Mouse (Mus musculus) B cell, adult 62 days (primary cell): ENCODE measurements around the gene March1. TPM values are rescaled to one million over a fixed set of nuclear protein-coding genes. Genes with fewer than 3 reads are reported as not detected.

Experiments used
- total RNA-seq: library from RNA; stranded (reverse); gene quantifications from 4 replicates; pipeline ENCODE4 v1.2.4, GENCODE M21; 2023

Gene March1
- 150 to 170 TPM (median 161 TPM) in 4 replicates for total RNA-seq

GRCm38 (mm10) chr8:65617871-65618751 is at the start of gene March1:
Gene March1 (plus strand): TSS chr8:65617900.

DNA sequence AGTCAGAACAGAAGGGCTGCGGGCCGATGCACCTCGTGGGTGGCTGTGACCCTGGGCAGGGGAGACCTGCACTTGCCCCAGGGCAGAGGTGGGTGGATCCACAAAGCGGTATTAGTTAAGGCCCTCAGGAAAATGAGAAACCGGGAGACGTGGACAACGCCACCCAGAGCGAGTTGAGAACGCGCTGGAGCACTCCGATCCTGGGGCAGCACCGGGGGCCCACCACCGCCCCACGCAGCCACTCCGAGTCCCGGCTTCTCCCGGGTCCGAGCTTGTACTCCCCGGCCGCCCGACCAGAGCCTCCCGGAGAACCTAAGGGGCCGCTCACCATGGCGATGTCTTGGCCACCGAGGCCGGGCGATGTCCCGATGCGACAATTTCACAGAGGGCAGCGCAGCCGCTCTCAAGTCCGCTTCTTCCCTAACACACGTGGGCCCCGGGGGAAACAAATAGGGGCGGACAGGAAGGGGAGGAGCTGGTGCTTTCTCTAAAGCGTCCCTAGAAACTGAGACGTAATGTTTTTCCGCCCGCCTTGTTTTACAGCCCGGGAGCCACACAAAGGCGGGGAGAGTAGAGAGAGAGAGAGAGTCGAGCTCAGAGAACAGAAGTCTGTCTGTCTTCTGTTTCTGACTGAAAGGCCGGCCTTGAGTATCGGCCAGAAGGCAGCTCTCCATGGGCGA is 868.5 kb downstream of the March1 start, which contains the start of gene Tma16:
Gene Tma16, minus strand, starts transcription at position 447 of the 680 bp plus-strand sequence.

GRCm38 (mm10) chr8:66511537-66511936 is 893.8 kb downstream of the March1 start, which contains the start of gene Tktl2:
Gene Tktl2 (plus strand): TSS chr8:66511756.

